Mouse (Mus musculus) spleen, postnatal 36 days (tissue): ENCODE data around the gene Pakap.

Experiments used
- DNase-seq, 2 experiments: peaks; one replicate each; pipeline ENCODE4 v3.0.0; 2022; ENCODE audit warnings: low spot score in 2 of 2, mixed read lengths in 1 of 2

The Pakap gene

GRCm38 (mm10) chr4:57574181-57574580, 6.2 kb downstream of the Pakap start:
- DNase-seq, result no peak

- DNase-seq, result no peak
These were observed 6.7 kb downstream of the Pakap start for GRCm38 (mm10) chr4:57574646-57575045.

- DNase-seq, result no peak
These were observed 7.7 kb downstream of the Pakap start for GRCm38 (mm10) chr4:57575686-57576085.

- DNase-seq, result no peak
These were observed 8.1 kb downstream of the Pakap start for GRCm38 (mm10) chr4:57576095-57576494.

- DNase-seq, result no peak
These were observed 11.7 kb downstream of the Pakap start for GRCm38 (mm10) chr4:57579683-57580082.

GRCm38 (mm10) chr4:57585281-57585800, 17.4 kb downstream of the Pakap start:
- DNase-seq, result no peak

- DNase-seq, result no peak
These were observed 19.1 kb downstream of the Pakap start for GRCm38 (mm10) chr4:57586933-57587658.

GRCm38 (mm10) chr4:57588356-57588755, 20.4 kb downstream of the Pakap start:
- no peak for DNase-seq

- DNase-seq, result no peak
These were observed 24.8 kb downstream of the Pakap start for GRCm38 (mm10) chr4:57592751-57593150.

GRCm38 (mm10) chr4:57599946-57600345, 32.0 kb downstream of the Pakap start:
- no peak for DNase-seq

GRCm38 (mm10) chr4:57600685-57601457, 32.9 kb downstream of the Pakap start:
- no peak for DNase-seq

GRCm38 (mm10) chr4:57601458-57601835, 33.5 kb downstream of the Pakap start:
- no peak for DNase-seq

- no peak for DNase-seq
These were observed 34.1 kb downstream of the Pakap start for GRCm38 (mm10) chr4:57601903-57602617.

GRCm38 (mm10) chr4:57606258-57606657, 38.3 kb downstream of the Pakap start:
- DNase-seq, result no peak

- DNase-seq, result peak in 1 of 2 experiments; percentile 10
These were observed 39.4 kb downstream of the Pakap start for GRCm38 (mm10) chr4:57607247-57607942.

- DNase-seq, result no peak
These were observed 43.5 kb downstream of the Pakap start for GRCm38 (mm10) chr4:57611303-57612077.

- no peak for DNase-seq
These were observed 44.7 kb downstream of the Pakap start for GRCm38 (mm10) chr4:57612716-57613115.

- no peak for DNase-seq
These were observed 46.7 kb downstream of the Pakap start for GRCm38 (mm10) chr4:57614686-57615085.

GRCm38 (mm10) chr4:57618743-57619142, 50.8 kb downstream of the Pakap start:
- DNase-seq, result no peak

GRCm38 (mm10) chr4:57622816-57623215, 54.8 kb downstream of the Pakap start:
- no peak for DNase-seq

GRCm38 (mm10) chr4:57624819-57625218, 56.8 kb downstream of the Pakap start:
- no peak for DNase-seq
